Mouse (Mus musculus): Measurements from ENCODE around the gene Pde3b.
"Not testable (repeated sequence)": the region's sequence is repeated elsewhere in the genome, so short reads cannot be mapped to it uniquely, and the experiment has no call there.

Gene Pde3b

DNA sequence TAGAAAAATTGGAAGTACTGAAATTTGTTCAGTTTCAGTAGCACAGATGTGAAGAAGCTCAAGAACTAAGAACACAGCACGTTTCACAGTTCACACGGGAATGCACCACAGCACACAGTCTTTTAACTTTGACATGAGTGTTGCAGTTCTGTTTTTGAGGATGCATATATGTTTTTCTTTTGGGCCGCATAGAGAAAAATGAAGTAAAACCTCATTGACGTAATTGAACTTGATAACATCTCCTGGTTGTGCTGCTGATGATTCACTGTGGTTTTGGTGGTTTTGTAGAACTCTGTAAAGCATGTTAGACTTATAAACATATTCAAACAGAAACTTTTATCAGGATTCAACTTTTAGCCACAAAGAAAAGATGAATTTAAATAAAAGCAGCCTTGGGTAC, 64.7 kb downstream of the Pde3b start:
- DNase-seq (ENCODE audit: low spot score), result no peak

DNA sequence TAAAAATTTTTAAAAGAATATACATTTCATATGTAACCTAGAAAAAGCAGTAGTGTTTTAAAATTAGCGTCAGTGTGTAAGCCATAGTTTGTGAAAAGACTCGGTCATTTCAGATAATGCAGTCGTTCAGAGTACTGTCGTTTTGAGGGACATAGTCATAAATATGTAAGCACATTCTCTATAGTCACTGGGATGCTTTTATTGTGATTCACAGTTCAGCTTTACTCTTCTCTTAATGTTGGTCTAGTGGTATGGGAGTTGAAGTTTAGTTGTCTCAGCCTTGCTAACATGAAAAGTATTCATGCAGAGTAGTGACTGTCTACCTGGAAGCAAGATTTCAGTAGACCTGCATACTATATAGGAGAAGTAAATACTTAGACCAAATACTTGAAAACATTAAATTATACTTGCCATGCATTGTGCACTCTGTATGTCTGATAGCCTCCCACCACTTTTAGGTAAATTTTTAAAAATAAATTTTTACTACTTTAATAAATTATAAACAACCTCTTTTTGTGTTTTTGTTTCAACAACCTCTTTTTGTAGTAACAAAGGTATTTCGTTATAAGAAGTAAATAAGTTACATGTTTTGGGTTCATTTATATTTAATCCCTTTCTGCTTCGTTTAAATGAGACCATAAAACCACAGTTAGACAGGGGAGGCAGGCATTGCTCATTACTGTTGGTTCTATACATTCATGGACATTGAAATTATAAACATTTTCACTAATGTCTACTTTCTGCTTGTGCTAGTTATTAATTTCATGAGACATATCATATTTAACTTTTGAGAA, 65.3 kb downstream of the Pde3b start:
- DNase-seq (ENCODE audit: low spot score), result no peak

- no peak for DNase-seq (ENCODE audit: low spot score)
Measured at GRCm38 (mm10) chr7:114481008-114481407, 65.9 kb downstream of the Pde3b start.

- DNase-seq (ENCODE audit: low spot score), result no peak
Measured at GRCm38 (mm10) chr7:114481429-114481931, 66.4 kb downstream of the Pde3b start.

DNA sequence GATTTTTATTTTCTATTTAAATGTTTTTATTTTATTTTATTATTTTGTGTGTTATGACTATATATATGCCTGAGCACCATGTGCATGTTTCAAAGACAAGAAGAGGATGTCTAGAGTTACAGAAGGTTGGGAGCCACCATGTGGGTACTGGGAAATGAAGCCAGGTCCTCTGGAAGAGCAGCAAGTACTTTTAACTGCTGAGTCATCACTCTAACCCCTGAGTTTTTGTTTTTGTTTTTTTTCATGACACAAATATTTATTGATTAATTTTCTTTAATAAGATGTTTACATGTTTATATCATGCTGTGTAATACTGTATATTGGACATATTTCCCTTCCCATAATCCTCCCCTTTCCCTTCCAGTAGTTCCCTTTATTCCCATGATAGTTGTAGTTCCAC, 77.5 kb downstream of the Pde3b start:
- no peak for DNase-seq (ENCODE audit: low spot score)

GRCm38 (mm10) chr7:114494033-114494432, 79.0 kb downstream of the Pde3b start:
- DNase-seq (ENCODE audit: low spot score), result no peak

- DNase-seq (ENCODE audit: low spot score), result no peak
Measured at GRCm38 (mm10) chr7:114499293-114499692, 84.2 kb downstream of the Pde3b start.

GRCm38 (mm10) chr7:114508879-114509278, 93.8 kb downstream of the Pde3b start:
- no peak for DNase-seq (ENCODE audit: low spot score)

DNA sequence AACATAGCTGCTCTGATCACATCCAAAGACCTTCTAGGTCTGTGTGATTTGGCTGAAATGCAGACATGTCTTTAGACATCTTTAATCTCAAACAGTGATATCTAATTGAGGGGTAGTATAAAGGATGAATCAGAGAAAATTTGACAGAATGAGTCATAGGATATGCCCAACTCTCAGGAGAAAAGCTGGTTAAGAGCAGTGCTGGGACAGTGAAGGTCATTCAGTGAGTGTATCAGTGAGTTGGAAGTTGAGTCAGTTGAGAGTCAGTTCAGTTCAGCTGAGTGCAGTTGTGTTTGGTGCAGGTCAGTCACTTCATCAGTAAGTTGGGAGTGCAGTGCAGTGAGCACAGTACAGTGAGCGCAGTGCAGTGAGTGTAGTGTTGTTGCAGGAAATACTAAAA, 105.0 kb downstream of the Pde3b start:
- DNase-seq (ENCODE audit: low spot score), result no peak

- no peak for DNase-seq (ENCODE audit: low spot score)
Measured at GRCm38 (mm10) chr7:114526245-114526644, 111.2 kb downstream of the Pde3b start.

DNA sequence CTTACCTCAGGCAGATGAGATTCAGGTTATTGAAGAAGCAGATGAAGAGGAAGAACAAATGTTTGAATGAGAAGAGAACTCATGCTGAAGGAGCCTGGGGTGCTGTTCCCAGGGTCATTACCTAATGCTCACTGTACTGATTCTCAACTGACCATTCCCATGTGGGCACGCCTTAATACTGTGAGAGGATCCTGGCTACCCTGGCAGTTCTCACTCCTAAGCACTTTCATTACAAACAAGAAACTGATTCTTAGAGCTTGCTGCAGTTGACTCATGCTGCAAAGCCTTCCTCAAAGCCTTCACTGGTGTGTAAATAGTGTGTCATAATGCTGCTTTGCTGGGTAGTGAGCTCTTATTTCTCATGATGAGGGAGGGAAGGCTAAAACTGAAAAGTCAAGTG, 121.1 kb downstream of the Pde3b start:
- DNase-seq (ENCODE audit: low spot score), result no peak

DNA sequence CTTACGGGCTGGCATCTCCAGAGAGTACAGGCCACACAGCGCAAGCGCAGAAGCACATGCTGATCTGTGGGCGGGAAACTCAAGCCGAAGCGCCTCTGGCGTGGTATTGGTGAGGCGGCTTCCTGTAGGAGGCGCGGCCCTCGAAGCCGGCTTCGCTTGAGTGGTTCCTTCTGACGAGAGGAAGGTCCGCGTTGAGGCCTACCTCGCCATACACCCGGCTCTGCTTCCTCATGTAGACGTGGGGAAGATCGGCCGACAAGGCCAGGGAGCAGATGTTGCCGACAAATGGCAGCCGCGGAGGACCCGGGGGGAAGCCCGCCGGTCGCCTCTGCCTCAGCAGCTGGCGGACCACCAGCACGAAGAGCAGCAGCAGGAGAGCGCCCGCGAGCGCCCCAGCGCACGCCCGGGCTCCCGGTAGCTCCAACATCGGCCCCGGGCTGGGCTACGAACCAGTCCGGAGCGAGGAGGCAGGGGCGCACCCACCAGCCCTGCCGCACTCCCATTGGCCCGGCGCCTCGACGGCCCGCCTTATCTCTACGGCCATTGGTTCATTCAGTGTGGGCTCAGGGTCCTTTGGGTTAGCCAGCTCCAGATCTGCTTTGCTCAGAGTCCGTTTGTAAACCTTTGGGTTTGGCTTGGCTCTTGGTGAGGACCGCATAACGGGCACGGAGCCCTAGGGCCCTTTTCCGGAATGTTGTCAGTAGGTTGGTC, 147.6 kb downstream of the Pde3b start, which contains the start of gene Cyp2r1:
TSS of gene Cyp2r1 (minus strand) at position 442 of the 711 bp plus-strand sequence.
- DNase-seq (ENCODE audit: low spot score), result peak; percentile 39

DNA sequence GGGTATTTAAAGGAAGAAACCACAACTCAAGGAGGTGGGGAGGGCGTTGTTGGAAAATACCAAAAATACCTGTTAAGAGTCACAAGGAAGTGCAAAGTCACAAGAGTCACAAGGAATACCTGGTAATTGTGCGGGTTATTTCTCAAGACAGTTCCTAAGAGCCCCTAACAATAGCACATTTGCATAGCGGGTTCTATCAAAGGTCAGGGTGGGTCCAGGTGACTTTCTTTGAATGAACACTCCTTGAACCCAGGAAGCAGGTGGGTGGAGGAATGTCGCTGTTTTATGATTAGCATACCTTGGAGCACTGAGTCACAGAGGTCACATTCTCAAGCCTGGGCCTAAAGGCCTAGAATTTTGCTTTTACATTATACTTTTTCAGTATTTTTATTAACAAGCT, 158.8 kb downstream of the Pde3b start:
- not testable (repeated sequence) for DNase-seq (ENCODE audit: low spot score)

- no peak for DNase-seq (ENCODE audit: low spot score)
Measured at GRCm38 (mm10) chr7:114576931-114577330, 161.8 kb downstream of the Pde3b start.

DNA sequence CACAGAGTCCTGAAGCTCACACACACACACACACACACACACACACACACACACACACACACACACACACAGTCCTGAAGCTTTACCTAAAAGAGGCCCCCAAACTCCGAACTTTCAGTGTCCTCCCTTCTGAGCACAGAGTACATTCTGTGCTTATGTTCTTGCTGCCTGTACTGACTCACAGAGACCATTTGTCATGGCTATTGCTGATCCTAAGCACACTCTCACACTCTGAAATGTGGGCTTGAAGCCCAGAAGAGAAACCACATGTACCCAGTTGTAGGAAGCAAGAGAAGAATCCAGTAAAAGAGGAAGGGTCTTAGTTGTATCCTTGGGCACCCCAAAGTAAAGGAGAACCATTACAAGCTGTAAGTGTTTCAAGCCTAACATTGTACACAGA, 162.6 kb downstream of the Pde3b start:
- DNase-seq (ENCODE audit: low spot score), result no peak

DNA sequence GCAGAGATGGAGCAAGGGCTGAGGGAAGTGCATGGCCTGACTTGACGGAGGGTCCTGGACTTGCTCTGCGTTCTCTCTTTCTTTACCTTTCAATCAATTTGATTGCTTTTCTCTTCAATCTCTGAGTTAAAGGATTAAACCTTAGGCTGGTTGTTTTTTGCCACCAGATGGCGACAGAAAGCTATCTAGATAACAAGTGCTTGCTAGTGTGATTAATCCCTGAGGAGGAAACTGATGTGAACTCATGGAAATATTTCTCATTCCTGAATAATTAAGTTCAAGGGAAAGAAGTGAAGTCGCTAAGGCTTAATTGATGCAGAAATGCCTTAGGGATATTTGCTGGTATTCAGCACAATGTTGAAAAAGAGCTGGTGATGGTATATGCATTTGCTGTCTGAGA, 165.3 kb downstream of the Pde3b start:
- DNase-seq (ENCODE audit: low spot score), result no peak

- no peak for DNase-seq (ENCODE audit: low spot score)
Measured at GRCm38 (mm10) chr7:114581200-114581599, 166.1 kb downstream of the Pde3b start.

- no peak for DNase-seq (ENCODE audit: low spot score)
Measured at GRCm38 (mm10) chr7:114582441-114582840, 167.4 kb downstream of the Pde3b start.
